10 mouse cellular contexts compared by ENCODE assay signal in the genomic region with DNA sequence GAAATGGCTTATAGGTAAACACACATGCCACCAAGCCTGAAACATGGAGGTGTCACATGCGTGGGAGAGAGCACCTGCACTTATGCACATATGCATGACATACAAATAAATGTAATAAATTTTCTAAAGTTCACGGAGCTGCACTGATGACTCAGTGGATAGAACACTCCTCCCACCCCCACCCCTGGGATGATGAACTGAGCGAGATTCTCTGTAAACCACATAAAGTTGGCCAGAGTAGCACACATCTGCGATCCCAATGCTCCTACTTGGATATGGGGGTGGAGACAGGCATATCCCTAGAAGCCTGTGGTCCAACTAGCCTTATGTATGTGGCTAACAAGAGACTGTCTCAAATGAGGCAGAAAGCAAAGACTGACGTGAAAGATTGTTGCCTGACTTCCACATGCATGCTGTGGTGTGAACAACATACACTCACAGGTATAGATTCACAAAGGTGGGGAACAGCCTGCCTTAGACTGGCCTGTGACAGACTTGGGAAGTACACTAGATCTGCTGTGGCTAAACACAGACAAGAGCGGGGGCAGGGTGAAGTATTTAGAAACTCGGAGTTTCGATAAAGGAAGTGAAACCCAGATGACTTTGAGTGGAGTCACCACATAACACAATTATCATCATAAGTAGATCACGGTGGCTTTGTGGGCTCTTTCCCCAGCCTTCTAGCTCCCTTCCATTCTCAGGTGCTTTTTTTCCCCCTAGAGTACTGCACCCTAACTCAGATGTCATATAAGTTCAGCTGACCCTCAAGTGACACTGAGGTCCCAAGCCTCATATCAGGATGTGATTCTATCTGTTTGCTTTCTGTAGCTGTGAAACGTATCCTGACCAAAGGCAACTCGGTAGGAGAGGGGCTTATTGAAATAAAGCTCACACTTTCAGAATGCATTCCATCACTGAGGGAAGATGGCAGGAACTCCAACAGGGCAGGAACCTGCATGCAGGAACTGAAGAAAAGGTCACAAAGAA. TPM values are rescaled to one million over a fixed set of nuclear protein-coding genes. Genes with fewer than 3 reads are reported as not detected.
DNase-seq lines count a peak whose midpoint lies in the region; ATAC-seq and TF ChIP-seq lines count a peak whose summit lies in the region.
"Had no signal": no experiment of that assay in that cellular context is flagged by ENCODE, and none has a peak within 500 bp of the region (broad histone marks: within the 10 kb centered on the region; RNA-seq: fewer than 3 reads in every experiment).

No protein-coding gene starts in this region.

- H3K36me3 ChIP-seq in lung, embryonic 16.5 days (ENCODE audit: control insufficient read depth, insufficient read depth, low read length), result peaks cover 5% of the 10 kb centered on the region
- peaks cover 15% of the 10 kb centered on the region for H3K36me3 ChIP-seq in limb, embryonic 13.5 days
- no peaks in the 10 kb centered on the region for H3K36me3 ChIP-seq in hindbrain, embryonic 11.5 days (ENCODE audit: control insufficient read depth, insufficient read depth, low read length)

- H3K9me3 ChIP-seq in lung, embryonic 16.5 days (ENCODE audit: control insufficient read depth, low read length), result no peaks in the 10 kb centered on the region
- peaks cover 6% of the 10 kb centered on the region for H3K9me3 ChIP-seq in limb, embryonic 13.5 days
- no peaks in the 10 kb centered on the region for H3K9me3 ChIP-seq in hindbrain, embryonic 11.5 days (ENCODE audit: control insufficient read depth, low read length)

- TF ChIP-seq CTCF in bone marrow macrophage, adult 2 months (IDR thresholded peaks at IDR 0.05; ENCODE audit: low read depth, low read length), result no peak

- no peak for TF ChIP-seq POLR2A in bone marrow macrophage, adult 2 months (IDR thresholded peaks at IDR 0.05; ENCODE audit: borderline replicate concordance, low read depth, low read length)

- peaks cover 50% of the 10 kb centered on the region for H3K4me1 ChIP-seq in lung, embryonic 16.5 days (replicated peaks; ENCODE audit: control insufficient read depth, insufficient read depth, low read length)
- peaks cover 44% of the 10 kb centered on the region for H3K4me1 ChIP-seq in bone marrow macrophage, adult 2 months (ENCODE audit: control insufficient read depth, insufficient read depth, low read length)
- peaks cover 52% of the 10 kb centered on the region for H3K4me1 ChIP-seq in limb, embryonic 13.5 days
- no peaks in the 10 kb centered on the region; the same call in 1 of the 2 replicates for H3K4me1 ChIP-seq in hindbrain, embryonic 11.5 days (replicated peaks; ENCODE audit: control insufficient read depth, insufficient read depth, low read length)

- H3K4me3 ChIP-seq in lung, embryonic 16.5 days (ENCODE audit: low read length), result no peak overlapping the region
- 0 out of 2 replicates have a peak overlapping the region, but pooled peaks have one; percentile 3 for H3K4me3 ChIP-seq in bone marrow macrophage, adult 2 months (ENCODE audit: insufficient read depth, low read length)
- no peak overlapping the region for H3K4me3 ChIP-seq in limb, embryonic 13.5 days
- H3K4me3 ChIP-seq in hindbrain, embryonic 11.5 days (ENCODE audit: low read depth, low read length), result no peak overlapping the region

- H3K27me3 ChIP-seq in lung, embryonic 16.5 days (ENCODE audit: control insufficient read depth, insufficient read depth, low read depth, low read length), result no peaks in the 10 kb centered on the region
- H3K27me3 ChIP-seq in limb, embryonic 13.5 days, result no peaks in the 10 kb centered on the region
- no peaks in the 10 kb centered on the region for H3K27me3 ChIP-seq in hindbrain, embryonic 11.5 days (ENCODE audit: control insufficient read depth, insufficient read depth, low read length)

- peak; percentile 19; the same call in 1 of the 2 replicates for ATAC-seq in lung, embryonic 16.5 days (ENCODE audit: low read depth)
- ATAC-seq in limb, embryonic 13.5 days (ENCODE audit: low FRiP score, low read depth), result peak; percentile 45
- no peak for ATAC-seq in hindbrain, embryonic 11.5 days (ENCODE audit: low FRiP score)

- no peak for DNase-seq in lung, postnatal 14 days
- peak; percentile 19 for DNase-seq in telencephalon, adult 2 months (ENCODE audit: low read depth, low spot score)
- DNase-seq in ovary, adult 18-20 months (ENCODE audit: low spot score), result no peak
- no peak for DNase-seq in hindbrain, embryonic 11.5 days (ENCODE audit: low spot score)
- DNase-seq in right cerebral cortex, postnatal 10 days (ENCODE audit: low spot score in 2 of 2), result no peak
- DNase-seq: right cerebral cortex, postnatal 14 days had no signal

- no peak overlapping the region for H3K4me2 ChIP-seq in lung, embryonic 16.5 days (ENCODE audit: low read depth, low read length)
- no peak overlapping the region for H3K4me2 ChIP-seq in limb, embryonic 13.5 days (replicated peaks)
- no peak overlapping the region for H3K4me2 ChIP-seq in hindbrain, embryonic 11.5 days (replicated peaks; ENCODE audit: low read depth, low read length)

- peak overlapping the region; percentile 60 for H3K27ac ChIP-seq in lung, embryonic 16.5 days (ENCODE audit: low read length)
- peak overlapping the region; percentile 56 for H3K27ac ChIP-seq in bone marrow macrophage, adult 2 months (ENCODE audit: insufficient read depth, low read depth, low read length)
- H3K27ac ChIP-seq in limb, embryonic 13.5 days, result peak overlapping the region; percentile 49; the same call in 1 of the 2 replicates
- H3K27ac ChIP-seq in hindbrain, embryonic 11.5 days (ENCODE audit: low read depth, low read length), result no peak overlapping the region
- H3K27ac ChIP-seq: kidney, postnatal 0 days had no signal

- 36% methylated on average over 11 of the region's 11 CpGs for WGBS in lung, embryonic 16.5 days
- WGBS in limb, embryonic 13.5 days, result 58% methylated on average over 11 of the region's 11 CpGs
- WGBS in hindbrain, embryonic 11.5 days, result 78% methylated on average over 11 of the region's 11 CpGs

- peak overlapping the region; percentile 4; the same call in 1 of the 2 replicates for H3K9ac ChIP-seq in lung, embryonic 16.5 days (ENCODE audit: low read length)
- H3K9ac ChIP-seq in limb, embryonic 13.5 days, result no peak overlapping the region
- no peak overlapping the region for H3K9ac ChIP-seq in hindbrain, embryonic 11.5 days (ENCODE audit: low read depth, low read length)

RNA-seq across cellular contexts. Expression of a gene that starts 13.7 kb away (rescaled TPM):
- polyA plus RNA-seq in lung, embryonic 16.5 days (2015; fragmentation: Nextera tagmentation; extraction: Ambion mirVana), result 59.0 and 64.4 TPM in 2 replicates
- polyA plus RNA-seq in bone marrow macrophage, adult 2 months (2012; ENCODE audit: insufficient read depth, insufficient read length, missing spikeins), result 31.0 and 36.5 TPM in 2 replicates
- polyA plus RNA-seq in limb, embryonic 13.5 days (2015; fragmentation: Nextera tagmentation; extraction: Ambion mirVana), result 48.7 and 51.5 TPM in 2 replicates
- polyA plus RNA-seq in hindbrain, embryonic 11.5 days (2014; fragmentation: Nextera tagmentation; extraction: Ambion mirVana), result 16.9 and 18.7 TPM in 2 replicates
